Mouse (Mus musculus): ENCODE measurements around the gene Adssl1. TPM values are rescaled to one million over a fixed set of nuclear protein-coding genes. Genes with fewer than 3 reads are reported as not detected.
A peak's percentile ranks its signal among the peaks of the same experiment; 100 is the strongest.

Adssl1 gene
- polyA plus RNA-seq, 1 experiment = 0.90 TPM

DNA sequence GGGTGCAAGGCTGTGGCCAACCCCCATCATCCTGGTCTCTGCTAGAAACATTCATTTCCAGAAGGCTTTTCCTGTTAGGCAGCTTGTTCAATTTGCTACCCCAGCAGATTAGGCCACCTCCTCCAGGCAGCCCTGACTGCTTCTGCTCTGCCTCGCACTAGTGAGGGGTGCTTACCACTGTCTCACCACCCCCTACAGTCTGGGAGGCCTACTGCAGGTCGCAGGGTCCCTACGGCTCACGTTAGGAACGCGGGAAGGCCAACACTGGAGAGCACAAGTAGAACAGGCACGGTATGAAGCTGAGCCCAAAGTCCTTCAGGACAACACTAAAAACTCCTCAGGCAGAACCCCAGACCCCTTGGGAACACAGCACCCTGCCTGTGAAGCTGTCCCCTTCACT is 52.0 kb downstream of the Adssl1 start:
- 63% methylated on average over 7 of the region's 7 CpGs for WGBS
- DNase-seq (ENCODE audit: low read depth, low spot score) = no peak

DNA sequence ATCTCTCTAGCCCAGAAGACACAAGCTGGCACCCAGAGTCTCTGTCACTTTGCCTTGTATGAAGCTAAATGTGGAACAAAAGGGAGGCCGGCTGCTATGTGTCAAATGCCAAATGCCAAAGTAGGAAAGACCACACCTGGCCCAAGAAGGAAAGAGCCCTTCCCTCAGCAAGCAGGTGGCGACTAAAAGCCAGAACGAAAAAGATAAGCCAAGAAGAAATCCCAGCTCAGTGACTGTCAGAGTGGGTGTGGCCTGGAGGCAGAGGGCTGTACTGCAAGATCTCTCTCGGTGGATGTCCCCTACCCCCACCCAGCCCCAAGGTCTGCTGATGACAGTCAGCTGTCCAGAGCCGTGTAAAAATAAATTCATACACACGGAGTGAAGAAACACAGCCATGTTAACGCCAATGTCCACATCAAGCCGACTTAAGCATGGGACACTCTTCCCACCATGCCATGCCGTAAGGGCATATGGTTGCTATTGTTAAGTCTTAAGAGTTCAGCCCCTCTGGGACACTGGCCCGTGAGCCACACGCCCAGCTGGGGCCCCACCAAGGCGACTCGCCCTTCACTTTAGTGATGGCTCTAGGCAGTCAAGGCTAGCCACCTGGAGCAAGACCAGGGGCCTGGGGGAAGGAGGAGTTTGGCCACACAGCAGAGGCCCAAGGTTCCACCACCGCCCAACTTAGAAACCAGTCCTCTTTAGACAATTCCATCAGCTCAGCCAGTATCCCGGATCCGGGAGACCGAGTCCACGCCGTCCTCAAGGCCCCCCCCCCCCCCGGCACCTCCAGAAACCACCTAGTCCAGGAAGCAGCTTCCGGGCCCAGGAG is 53.1 kb downstream of the Adssl1 start:
- WGBS = 1% methylated on average over 21 of the region's 21 CpGs
- no peak for DNase-seq (ENCODE audit: low read depth, low spot score)

DNA sequence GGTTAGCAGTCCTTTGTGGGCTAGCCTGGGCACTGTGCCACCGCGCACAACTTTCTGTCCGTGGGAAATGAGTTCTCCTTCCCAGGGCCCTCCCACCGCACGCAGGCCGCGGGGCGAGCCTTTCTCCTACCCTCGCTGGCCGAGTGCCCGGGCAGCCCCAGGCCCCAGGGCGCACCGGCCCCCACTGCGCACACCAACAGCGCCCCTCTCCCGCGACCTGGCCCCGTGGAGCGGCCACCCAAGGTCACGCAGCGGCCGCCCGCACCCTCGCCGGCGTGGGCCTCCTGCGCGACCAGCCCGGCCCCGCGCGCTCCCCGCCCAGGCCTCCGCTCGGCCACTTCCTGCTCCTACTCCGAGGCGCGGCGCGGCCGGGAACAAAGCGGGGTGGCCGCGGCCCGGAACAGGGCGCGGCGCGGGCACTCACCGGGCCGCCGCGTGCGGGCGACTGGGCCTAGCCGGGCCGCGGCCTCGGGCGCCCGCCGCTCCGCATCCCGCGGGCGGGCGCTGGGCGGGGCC is 53.8 kb downstream of the Adssl1 start:
- 1% methylated on average over 68 of the region's 68 CpGs for WGBS
- no peak for DNase-seq (ENCODE audit: low read depth, low spot score)

DNA sequence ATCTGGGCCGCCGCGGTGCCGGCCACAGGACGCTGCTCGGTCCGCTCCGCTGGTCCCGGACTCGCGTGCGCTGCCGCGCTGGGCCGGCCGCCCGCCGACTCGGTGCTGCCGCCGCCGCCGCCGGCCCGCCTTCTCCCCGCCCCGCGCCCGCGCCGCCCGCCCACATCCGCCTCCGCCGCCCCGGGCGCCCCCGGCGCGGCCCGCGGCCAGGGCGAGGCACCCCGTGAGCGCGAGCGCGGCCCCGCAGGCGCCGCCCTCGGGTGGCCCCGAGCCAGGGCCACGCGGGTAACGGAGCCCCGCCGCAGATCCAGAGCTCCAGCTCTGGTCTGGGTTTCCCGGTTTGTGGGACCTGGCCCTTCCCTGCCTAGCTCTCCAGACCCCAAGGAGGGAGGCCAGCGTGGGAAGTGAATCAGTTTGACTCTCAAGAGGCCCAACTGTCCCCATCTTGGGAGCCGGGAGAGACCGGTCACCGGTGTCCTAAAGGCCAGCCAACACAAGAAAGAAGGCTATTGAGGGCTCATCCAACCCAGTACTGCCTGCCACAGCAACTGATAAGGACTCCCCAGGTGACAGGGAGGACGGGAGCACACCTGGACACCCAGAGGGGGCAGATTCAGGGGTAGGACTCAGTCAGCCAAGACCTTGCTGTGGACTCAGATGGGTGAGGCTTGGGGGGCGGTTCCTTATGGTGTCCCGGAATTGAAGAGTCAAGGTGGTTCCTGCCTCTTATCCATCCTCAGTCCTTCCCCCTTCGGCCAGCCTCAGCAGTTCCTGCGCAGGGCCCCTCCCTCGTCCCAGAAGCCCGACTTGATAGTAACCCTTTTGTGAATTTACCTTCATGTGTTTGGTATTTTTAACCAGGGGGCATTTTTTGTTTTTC is 54.5 kb downstream of the Adssl1 start, which contains the start of gene Akt1:
TSS of gene Akt1 (minus strand) at position 753 of the 880 bp plus-strand sequence.
- DNase-seq (ENCODE audit: low read depth, low spot score) = no peak
- 2% methylated on average over 67 of the region's 70 CpGs for WGBS

DNA sequence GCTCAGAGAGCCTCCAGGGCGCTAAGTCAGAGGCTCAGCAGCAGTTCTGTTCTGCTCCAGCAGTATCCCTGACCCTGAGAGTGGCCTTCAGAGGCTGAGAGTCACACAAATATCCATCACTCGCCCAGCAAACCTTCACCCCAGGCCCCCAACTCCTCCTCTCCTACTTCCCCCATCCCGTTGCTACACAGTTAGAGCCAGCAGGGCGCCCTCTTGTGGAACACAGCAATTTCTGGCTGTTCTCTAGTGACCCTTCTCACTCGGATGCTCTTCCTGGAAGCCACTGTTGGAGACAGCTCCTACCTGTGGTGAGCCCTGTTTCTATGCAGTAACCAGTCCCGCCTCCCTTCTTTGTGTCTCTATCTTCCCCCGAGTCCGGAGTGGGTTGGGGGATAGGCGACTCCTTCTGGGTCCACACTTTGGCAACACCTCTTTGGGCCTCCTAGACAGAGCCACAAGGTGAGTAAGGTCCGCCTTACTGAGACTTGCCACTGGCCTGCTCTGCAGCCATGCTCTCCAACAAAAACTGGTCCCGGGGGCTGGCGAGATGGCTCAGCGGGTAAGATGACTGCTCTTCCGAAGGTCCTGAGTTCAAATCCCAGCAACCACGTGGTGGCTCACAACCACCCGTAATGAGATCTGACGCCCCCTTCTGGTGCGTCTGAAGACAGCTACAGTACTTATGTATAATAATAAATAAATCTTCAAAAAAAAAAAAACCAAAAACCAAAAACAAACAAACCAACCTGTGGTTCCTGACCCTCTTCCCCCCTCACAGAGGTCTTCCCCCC is 55.6 kb downstream of the Adssl1 start:
- 13% methylated on average over 18 of the region's 18 CpGs for WGBS
- DNase-seq (ENCODE audit: low read depth, low spot score) = peak; percentile 78

DNA sequence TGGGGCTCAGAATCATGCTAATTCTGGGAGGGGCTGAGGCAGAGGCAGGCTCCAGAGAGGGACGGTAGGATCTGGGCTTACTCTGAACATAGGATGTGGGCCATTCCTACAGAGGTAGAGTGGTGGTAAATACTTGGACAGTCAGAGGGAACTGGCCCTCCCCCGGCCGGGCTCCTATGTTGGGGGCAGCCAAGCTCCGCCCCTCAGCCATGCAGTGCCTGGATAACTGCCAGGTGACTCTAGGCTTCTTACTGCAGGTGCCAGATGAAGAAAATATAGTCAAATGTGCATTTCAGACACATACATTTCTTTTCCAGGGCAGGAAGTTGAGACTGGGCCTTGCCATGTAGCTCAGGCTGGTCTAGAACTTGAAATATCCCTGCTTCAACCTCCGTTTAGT is 57.2 kb downstream of the Adssl1 start:
- 40% methylated on average over 5 of the region's 5 CpGs for whole genome bisulfite sequencing
- DNase-seq (ENCODE audit: low read depth, low spot score) = no peak

DNA sequence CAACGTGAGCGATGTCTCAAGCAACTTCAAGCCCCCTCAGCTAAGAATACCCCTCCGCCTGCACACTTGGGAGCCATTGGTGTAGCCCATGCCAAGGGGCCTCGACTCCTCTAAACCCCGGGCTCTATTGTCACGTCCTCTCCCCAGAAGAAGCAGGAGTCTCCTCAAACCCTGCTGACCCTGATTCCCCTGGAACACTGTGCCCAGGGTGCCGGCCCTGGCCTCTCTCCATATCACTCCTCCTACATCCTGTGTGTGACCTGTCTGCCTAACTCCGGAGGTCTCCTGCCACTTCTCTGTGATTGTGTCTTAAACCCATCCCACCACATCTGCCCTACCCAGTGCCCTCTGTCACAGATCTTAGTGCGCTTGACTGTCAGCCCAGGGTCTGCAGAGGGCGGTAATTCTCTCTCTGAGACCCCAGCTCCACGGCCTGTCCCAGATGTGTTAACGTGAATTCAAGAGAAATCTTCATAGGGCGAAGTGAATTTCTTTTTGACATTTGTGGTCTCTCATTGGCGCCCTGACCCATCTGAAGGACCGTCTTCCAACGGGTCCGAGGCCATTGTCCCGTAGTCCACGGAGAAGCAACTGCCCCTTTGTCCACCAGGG is 58.2 kb downstream of the Adssl1 start:
- no peak for DNase-seq (ENCODE audit: low read depth, low spot score)
- WGBS = 38% methylated on average over 19 of the region's 19 CpGs

DNA sequence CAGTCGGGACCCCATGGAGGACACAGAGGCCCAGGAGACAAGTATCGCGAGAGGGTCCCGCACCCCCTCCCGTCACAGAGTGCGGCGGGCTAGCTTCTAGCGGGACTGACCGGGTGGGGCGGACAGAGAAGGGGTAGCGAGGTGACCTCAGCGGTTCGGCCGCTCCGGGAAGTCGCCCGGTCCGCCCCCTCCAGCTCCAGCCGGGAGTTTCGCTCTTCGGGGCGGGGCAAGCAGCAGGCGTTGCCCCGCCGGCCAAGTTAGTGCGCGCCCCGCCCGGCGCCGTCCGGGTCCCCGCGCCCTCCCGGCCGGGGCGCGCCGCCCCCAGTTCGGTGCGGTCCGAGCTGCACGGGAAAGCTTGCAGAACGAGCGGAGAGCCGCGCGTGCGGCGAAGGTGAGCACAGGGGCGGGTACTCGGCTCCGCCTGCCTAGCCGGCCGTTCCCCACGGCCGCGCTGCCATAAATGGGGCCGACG is 58.7 kb downstream of the Adssl1 start, which contains the start of gene Zbtb42:
TSS of gene Zbtb42 (plus strand) at position 274 of the 472 bp plus-strand sequence.
- DNase-seq (ENCODE audit: low read depth, low spot score) = no peak
- WGBS = under 1% methylated on average over 59 of the region's 60 CpGs

DNA sequence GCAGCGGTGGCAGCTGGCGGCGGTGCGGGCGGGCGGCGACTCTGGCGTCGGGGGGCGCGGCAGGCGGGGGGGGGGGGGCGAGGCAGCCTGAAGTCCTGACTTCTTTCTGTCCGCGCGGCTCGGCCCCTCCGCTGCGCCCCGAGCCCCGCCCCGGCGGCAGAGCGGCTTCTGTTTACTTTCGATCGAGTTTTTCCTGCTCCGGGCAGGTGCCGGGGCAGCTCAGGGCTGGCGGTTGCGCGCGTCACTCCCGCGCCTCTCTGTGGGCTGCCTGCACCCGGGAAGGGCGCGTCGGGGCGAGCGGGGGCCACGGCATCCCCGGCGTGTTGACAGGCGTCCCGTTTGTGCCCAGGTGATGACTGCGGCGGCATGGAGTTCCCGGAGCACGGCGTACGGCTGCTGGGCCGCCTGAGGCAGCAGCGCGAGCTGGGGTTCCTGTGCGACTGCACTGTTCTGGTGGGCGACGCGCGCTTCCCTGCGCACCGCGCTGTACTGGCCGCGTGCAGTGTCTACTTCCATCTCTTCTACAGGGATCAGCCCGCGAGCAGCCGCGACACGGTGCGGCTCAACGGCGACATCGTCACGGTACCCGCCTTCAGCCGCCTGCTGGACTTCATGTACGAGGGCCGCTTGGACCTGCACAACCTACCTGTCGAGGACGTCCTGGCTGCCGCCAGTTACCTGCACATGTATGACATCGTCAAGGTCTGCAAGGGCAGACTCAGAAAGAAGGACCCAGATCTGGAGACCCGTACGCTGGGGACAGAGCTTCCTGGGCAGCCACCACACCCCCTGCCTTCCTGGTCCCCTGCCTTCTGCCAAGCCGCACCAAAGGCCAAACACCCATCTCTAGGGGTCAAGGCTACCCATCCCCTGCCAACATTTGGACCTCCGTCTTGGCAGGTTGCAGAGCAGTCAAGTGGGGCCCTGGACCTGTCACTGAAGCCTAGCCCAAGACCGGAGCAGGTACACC is 59.5 kb downstream of the Adssl1 start:
- WGBS = 7% methylated on average over 80 of the region's 87 CpGs
- DNase-seq (ENCODE audit: low read depth, low spot score) = no peak

DNA sequence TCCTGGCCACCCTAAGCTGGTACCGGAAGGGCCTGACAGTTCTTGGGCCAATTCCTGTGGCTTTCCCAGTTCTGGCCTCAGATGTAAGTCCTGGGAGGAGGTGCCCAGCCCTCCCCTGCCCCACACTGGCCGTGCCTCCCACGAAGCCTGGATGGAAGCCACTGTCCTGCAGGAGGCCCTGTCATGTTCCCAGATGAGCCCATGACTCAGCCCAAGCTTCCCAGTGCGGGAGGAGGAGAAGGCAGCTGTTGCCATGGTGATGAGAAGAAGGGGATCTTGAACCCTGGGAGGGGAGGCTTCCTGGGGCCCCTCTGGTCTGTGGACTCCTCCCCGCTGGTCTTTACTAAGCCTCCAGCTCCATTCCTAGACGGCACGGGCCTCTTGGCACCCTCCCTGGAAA is 63.5 kb downstream of the Adssl1 start:
- no peak for DNase-seq (ENCODE audit: low read depth, low spot score)
- WGBS = 74% methylated on average over 7 of the region's 7 CpGs

DNA sequence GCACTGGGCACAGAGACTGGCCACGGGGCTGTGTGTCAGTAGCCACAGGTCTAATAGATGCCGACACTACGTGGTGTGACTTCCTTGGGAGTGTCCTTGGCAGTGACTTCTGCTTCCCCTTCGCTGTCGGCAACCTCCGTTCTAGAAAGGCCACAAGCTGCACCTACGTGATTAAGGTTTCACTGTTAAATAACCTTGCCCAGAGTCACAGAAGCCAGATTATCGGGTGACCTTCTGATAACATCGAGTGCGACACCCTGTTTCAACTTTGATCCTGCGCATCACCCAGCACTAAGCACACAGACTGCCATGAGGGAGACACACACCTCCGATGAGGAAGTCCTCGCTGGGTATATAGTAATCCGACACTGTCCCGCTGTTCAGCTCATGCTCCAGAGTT is 68.6 kb downstream of the Adssl1 start:
- WGBS = 25% methylated on average over 15 of the region's 15 CpGs
- no peak for DNase-seq (ENCODE audit: low read depth, low spot score)

Other genes starting within 250 kb of the Adssl1 start
- 2.1 and 3.2 TPM in 2 replicates for gene A530016L24Rik, start 130.6 kb upstream of the Adssl1 start, polyA plus RNA-seq (2012; rRNA removed)
- 1.7 and 2.1 TPM in 2 replicates for gene Tmem179, start 103.3 kb upstream of the Adssl1 start, polyA plus RNA-seq (2012; rRNA removed)
- 10.4 and 12.6 TPM in 2 replicates for gene Inf2, start 31.3 kb upstream of the Adssl1 start, polyA plus RNA-seq (2012; rRNA removed)
- 29.9 and 30.4 TPM in 2 replicates for gene Siva1, start 24.6 kb downstream of the Adssl1 start, polyA plus RNA-seq (2012; rRNA removed)
- gene Akt1, start 54.8 kb downstream of the Adssl1 start, polyA plus RNA-seq (2012; rRNA removed) = 110 and 119 TPM in 2 replicates
- 14.0 and 19.9 TPM in 2 replicates for gene Zbtb42, start 58.8 kb downstream of the Adssl1 start, polyA plus RNA-seq (2012; rRNA removed)
- 53.2 and 63.1 TPM in 2 replicates for gene Cep170b, start 100.4 kb downstream of the Adssl1 start, polyA plus RNA-seq (2012; rRNA removed)
- 39.4 and 46.9 TPM in 2 replicates for gene Pld4, start 140.6 kb downstream of the Adssl1 start, polyA plus RNA-seq (2012; rRNA removed)
- 1.4 and 1.6 TPM in 2 replicates for gene Ahnak2, start 182.6 kb downstream of the Adssl1 start, polyA plus RNA-seq (2012; rRNA removed)
- gene Clba1, start 188.9 kb downstream of the Adssl1 start, polyA plus RNA-seq (2012; rRNA removed) = 1.8 and 2.2 TPM in 2 replicates
- gene Cdca4, start 209.4 kb downstream of the Adssl1 start, polyA plus RNA-seq (2012; rRNA removed) = 25.2 and 26.2 TPM in 2 replicates
- gene Gpr132, start 248.2 kb downstream of the Adssl1 start, polyA plus RNA-seq (2012; rRNA removed) = 6.2 and 8.6 TPM in 2 replicates